Mouse (Mus musculus): ENCODE measurements around the gene Kif9.

DNA sequence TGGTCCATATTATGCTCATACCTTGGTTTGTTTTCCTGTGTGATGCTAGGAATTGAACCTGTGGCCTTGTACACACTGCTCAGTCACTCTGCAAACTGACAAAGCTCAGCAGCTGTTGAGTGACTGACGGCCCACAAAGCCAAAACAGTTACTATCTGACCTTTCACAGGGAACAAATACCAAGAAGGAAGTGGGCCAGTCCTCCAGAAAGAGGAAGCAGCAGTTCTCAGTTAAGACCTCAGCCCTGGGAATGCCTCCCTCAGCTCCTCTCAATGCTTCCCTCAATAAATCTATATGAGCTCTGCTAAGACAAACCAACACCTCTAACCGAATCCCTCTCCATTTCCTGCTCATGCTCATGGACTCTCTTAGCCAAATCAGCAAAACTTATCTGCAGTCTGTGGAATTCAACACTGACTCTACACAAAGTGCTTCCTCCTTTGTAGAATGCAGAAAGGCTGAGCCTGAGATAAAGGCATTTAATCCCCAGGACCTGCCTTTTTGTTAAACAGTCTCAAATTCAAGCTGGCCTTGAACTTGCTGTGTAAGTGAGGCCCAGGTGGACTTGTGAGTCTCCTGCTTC, 17.5 kb upstream of the Kif9 start:
- TF ChIP-seq EP300 (optimal IDR thresholded peaks at IDR 0.05) (no peak), CTCF (IDR thresholded peaks at IDR 0.05; ENCODE audit: low read depth) (no peak)

Data from stomach, postnatal 0 days (tissue).